Mouse (Mus musculus) embryo, embryonic 11 days (tissue): Measurements from ENCODE around the gene Rbfox1.
A peak's percentile ranks its signal among the peaks of the same experiment; 100 is the strongest.

Experiments
- DNase-seq: peaks from one replicate; pipeline ENCODE4 v3.0.0-alpha.2; 2015

The Rbfox1 gene

GRCm38 (mm10) chr16:6247569-6247968, 362.4 kb downstream of the Rbfox1 start:
- DNase-seq, result peak; percentile 6

- no peak for DNase-seq
Observed at GRCm38 (mm10) chr16:6264557-6264956, 379.4 kb downstream of the Rbfox1 start.

- no peak for DNase-seq
Observed at GRCm38 (mm10) chr16:6265610-6266009, 380.5 kb downstream of the Rbfox1 start.

- no peak for DNase-seq
Observed at GRCm38 (mm10) chr16:6271596-6272370, 386.6 kb downstream of the Rbfox1 start.

- no peak for DNase-seq
Observed at GRCm38 (mm10) chr16:6283496-6283895, 398.3 kb downstream of the Rbfox1 start.

GRCm38 (mm10) chr16:6284317-6284716, 399.2 kb downstream of the Rbfox1 start:
- DNase-seq, result no peak

GRCm38 (mm10) chr16:6287699-6288098, 402.5 kb downstream of the Rbfox1 start:
- DNase-seq, result peak; percentile 5

- no peak for DNase-seq
Observed at GRCm38 (mm10) chr16:6300112-6300511, 415.0 kb downstream of the Rbfox1 start.

- no peak for DNase-seq
Observed at GRCm38 (mm10) chr16:6303082-6303481, 417.9 kb downstream of the Rbfox1 start.

GRCm38 (mm10) chr16:6309940-6310339, 424.8 kb downstream of the Rbfox1 start:
- DNase-seq, result no peak

GRCm38 (mm10) chr16:6310744-6311678, 425.9 kb downstream of the Rbfox1 start:
- DNase-seq, result no peak

GRCm38 (mm10) chr16:6313689-6314088, 428.5 kb downstream of the Rbfox1 start:
- no peak for DNase-seq

GRCm38 (mm10) chr16:6324832-6325231, 439.7 kb downstream of the Rbfox1 start:
- no peak for DNase-seq

- DNase-seq, result no peak
Observed at GRCm38 (mm10) chr16:6331400-6331939, 446.3 kb downstream of the Rbfox1 start.

GRCm38 (mm10) chr16:6333273-6333672, 448.1 kb downstream of the Rbfox1 start:
- no peak for DNase-seq

GRCm38 (mm10) chr16:6348103-6348502, 462.9 kb downstream of the Rbfox1 start:
- no peak for DNase-seq

- peak; percentile 75 for DNase-seq
Observed at GRCm38 (mm10) chr16:6348581-6349241, 463.6 kb downstream of the Rbfox1 start.

GRCm38 (mm10) chr16:6349381-6349780, 464.2 kb downstream of the Rbfox1 start:
- DNase-seq, result peak; percentile 12

GRCm38 (mm10) chr16:6350256-6350655, 465.1 kb downstream of the Rbfox1 start:
- no peak for DNase-seq

- no peak for DNase-seq
Observed at GRCm38 (mm10) chr16:6353191-6353590, 468.0 kb downstream of the Rbfox1 start.

GRCm38 (mm10) chr16:6356931-6357330, 471.8 kb downstream of the Rbfox1 start:
- DNase-seq, result peak; percentile 12

- no peak for DNase-seq
Observed at GRCm38 (mm10) chr16:6365793-6366192, 480.6 kb downstream of the Rbfox1 start.

- DNase-seq, result no peak
Observed at GRCm38 (mm10) chr16:6366649-6367048, 481.5 kb downstream of the Rbfox1 start.
